Mouse (Mus musculus) megakaryocyte, embryonic 14.5 days (primary cell): ENCODE results near the gene Vps54. TPM values are rescaled to one million over a fixed set of nuclear protein-coding genes. Genes with fewer than 3 reads are reported as not detected.

Experiments
- H3K27me3 ChIP-seq: replicated peaks from 2 replicates; pipeline ENCODE3; 2012; ENCODE audit warnings: inconsistent platforms
- H3K36me3 ChIP-seq: replicated peaks from 2 replicates; pipeline ENCODE3; 2012; ENCODE audit warnings: low read length, inconsistent platforms, mixed read lengths
- H3K4me1 ChIP-seq: 2 replicates; pipeline ENCODE4 v1.6.1; 2012; ENCODE audit warnings: inconsistent platforms
- H3K4me3 ChIP-seq: replicated peaks from 2 replicates; pipeline ENCODE3; 2012; ENCODE audit warnings: moderate library complexity, mild to moderate bottlenecking, inconsistent platforms
- H3K9me3 ChIP-seq: 2 replicates; pipeline ENCODE4 v1.6.1; 2012; ENCODE audit warnings: inconsistent platforms
- FLI1 ChIP-seq: IDR thresholded peaks from 2 replicates; pipeline ENCODE4 v1.6.1; 2012; ENCODE audit warnings: low read length, inconsistent platforms, mixed read lengths
- GATA1 ChIP-seq: IDR thresholded peaks from 3 replicates; pipeline ENCODE4 v1.6.1; 2012; ENCODE audit warnings: mixed read lengths, low read length, inconsistent platforms, borderline replicate concordance
- polyA plus RNA-seq: library from polyadenylated mRNA; stranded (reverse); fragments of >175 nt; gene quantifications from 2 replicates; pipeline ENCODE4 v1.2.3, GENCODE M21; 2012; ENCODE audit warnings: low replicate concordance; ENCODE audit not compliant: insufficient read depth

The Vps54 gene
- polyA plus RNA-seq, 1 experiment, result 1.1 TPM

GRCm38 (mm10) chr11:21369248-21370016, 130.4 kb downstream of the Vps54 start:
- TF ChIP-seq GATA1 (no peak), FLI1 (no peak)
- Histone ChIP-seq H3K27me3 (no peaks in the 10 kb centered on the region), H3K4me3 (peak overlapping the region; percentile 99), H3K4me1 (peaks cover 28% of the 10 kb centered on the region), H3K36me3 (peaks cover 13% of the 10 kb centered on the region), H3K9me3 (no peaks in the 10 kb centered on the region)

- no peaks in the 10 kb centered on the region for H3K9me3 ChIP-seq
- peaks cover 13% of the 10 kb centered on the region for H3K36me3 ChIP-seq
- peak overlapping the region; percentile 99 for H3K4me3 ChIP-seq
- no peak for TF ChIP-seq GATA1
- no peak for TF ChIP-seq FLI1
- H3K27me3 ChIP-seq, result no peaks in the 10 kb centered on the region
- peaks cover 31% of the 10 kb centered on the region for H3K4me1 ChIP-seq
Observed at GRCm38 (mm10) chr11:21370399-21371121, 131.5 kb downstream of the Vps54 start.

Other genes with a start within 250 kb of the Vps54 start
- gene Peli1, start 148.0 kb upstream of the Vps54 start, polyA plus RNA-seq, result 13.1 and 45.7 TPM in 2 replicates
- 3.3 and 7.8 TPM in 2 replicates for gene Ugp2, start 131.9 kb downstream of the Vps54 start, polyA plus RNA-seq